Mouse (Mus musculus) MEL (cell line): ENCODE measurements around the gene Nr1d2. TPM values are rescaled to one million over a fixed set of nuclear protein-coding genes. Genes with fewer than 3 reads are reported as not detected.
"Not testable (repeated sequence)": the region's sequence is repeated elsewhere in the genome, so short reads cannot be mapped to it uniquely, and the experiment has no call there.

Experiments
- DNase-seq: peaks from one replicate; pipeline ENCODE4 v3.0.0; 2011; ENCODE audit warnings: low read depth, low spot score
- H3K27ac ChIP-seq: 2 replicates; pipeline ENCODE4 v1.5.1; 2012; ENCODE audit warnings: low read depth, mild to moderate bottlenecking, control low read depth, low read length, moderate library complexity; ENCODE audit not compliant: control insufficient read depth
- H3K27me3 ChIP-seq, 2 experiments: fragments of 150-350 bp in 1 of 2; sonication (generic) in 1 of 2; 2 replicates each; pipeline ENCODE4 v1.6.1; 2012; ENCODE audit warnings: low read length in 2 of 2, mild to moderate bottlenecking in 2 of 2, improper control_type of control experiment in 1 of 2, moderate library complexity in 1 of 2; ENCODE audit not compliant: insufficient read depth in 2 of 2, control insufficient read depth in 1 of 2
- H3K36me3 ChIP-seq, 2 experiments: 2 replicates each; pipeline ENCODE4 v1.6.1; 2012 to 2014; ENCODE audit warnings: low read length in 2 of 2, improper control_type of control experiment in 1 of 2, inconsistent platforms in 1 of 2, mild to moderate bottlenecking in 1 of 2; ENCODE audit not compliant: insufficient read depth in 2 of 2, control insufficient read depth in 1 of 2
- H3K4me1 ChIP-seq, 2 experiments: fragments of 150-350 bp in 1 of 2; sonication (generic) in 1 of 2; 2 replicates each; pipeline ENCODE4 v1.6.1; 2012; ENCODE audit warnings: low read length in 2 of 2, improper control_type of control experiment in 1 of 2, mild to moderate bottlenecking in 1 of 2; ENCODE audit not compliant: insufficient read depth in 2 of 2, control insufficient read depth in 1 of 2
- H3K4me3 ChIP-seq, 2 experiments: fragments of 150-350 bp in 1 of 2; sonication (generic) in 1 of 2; 2 replicates each; pipeline ENCODE4 v1.5.1; 2012; ENCODE audit warnings: low read depth in 2 of 2, low read length in 2 of 2, mild to moderate bottlenecking in 2 of 2, moderate library complexity in 2 of 2, control low read depth in 1 of 2, improper control_type of control experiment in 1 of 2; ENCODE audit not compliant: control insufficient read depth in 1 of 2, insufficient read depth in 1 of 2
- H3K79me2 ChIP-seq: 2 replicates; pipeline ENCODE4 v1.6.1; 2012; ENCODE audit warnings: mild to moderate bottlenecking, low read length, moderate library complexity; ENCODE audit not compliant: control insufficient read depth, poor library complexity, insufficient read depth
- H3K9ac ChIP-seq: 2 replicates; pipeline ENCODE4 v1.6.1; 2012; ENCODE audit warnings: low read depth, mild to moderate bottlenecking, control low read depth, low read length, moderate library complexity; ENCODE audit not compliant: control insufficient read depth, poor library complexity, severe bottlenecking
- H3K9me3 ChIP-seq: fragments of 150-350 bp; sonication (generic); replicated peaks from 2 replicates; pipeline ENCODE4 v1.6.1; 2012; ENCODE audit warnings: mild to moderate bottlenecking, low read length, improper control_type of control experiment, moderate library complexity; ENCODE audit not compliant: insufficient read depth
- BHLHE40 ChIP-seq: IDR thresholded peaks from 2 replicates; pipeline ENCODE4 v1.6.1; 2012; ENCODE audit warnings: low read depth, mild to moderate bottlenecking, inconsistent platforms, low read length, improper control_type of control experiment, borderline replicate concordance
- CHD1 ChIP-seq: IDR thresholded peaks from 2 replicates; pipeline ENCODE4 v1.6.1; 2012; ENCODE audit warnings: low read depth, mild to moderate bottlenecking, inconsistent platforms, low read length, improper control_type of control experiment
- CTCF ChIP-seq, 3 experiments: IDR thresholded peaks in 2 of 3; conservative IDR thresholded peaks in 1 of 3; 2 replicates each; pipeline ENCODE4 v1.5.1; 2011 to 2012; ENCODE audit warnings: low read length in 3 of 3, low read depth in 2 of 3, mild to moderate bottlenecking in 2 of 3, improper control_type of control experiment in 1 of 3, inconsistent platforms in 1 of 3, mixed read lengths in 1 of 3, moderate library complexity in 1 of 3; ENCODE audit not compliant: control insufficient read depth in 1 of 3, insufficient read depth in 1 of 3, poor library complexity in 1 of 3, severe bottlenecking in 1 of 3
- E2F4 ChIP-seq: IDR thresholded peaks from 2 replicates; pipeline ENCODE4 v1.6.1; 2011; ENCODE audit warnings: low read depth, low read length, improper control_type of control experiment, borderline replicate concordance
- ELF1 ChIP-seq: IDR thresholded peaks from 2 replicates; pipeline ENCODE4 v1.6.1; 2014; ENCODE audit warnings: low read depth, mild to moderate bottlenecking, inconsistent platforms, low read length, improper control_type of control experiment, moderate library complexity
- ETS1 ChIP-seq: IDR thresholded peaks from 2 replicates; pipeline ENCODE4 v1.6.1; 2012; ENCODE audit warnings: low read depth, mild to moderate bottlenecking, inconsistent platforms, low read length, improper control_type of control experiment, moderate library complexity
- JUND ChIP-seq: IDR thresholded peaks from 2 replicates; pipeline ENCODE4 v1.6.1; 2011; ENCODE audit warnings: low read depth, mild to moderate bottlenecking, improper control_type of control experiment, low read length
- MAFK ChIP-seq: IDR thresholded peaks from 2 replicates; pipeline ENCODE4 v1.6.1; 2011; ENCODE audit warnings: low read depth, mild to moderate bottlenecking, low read length, improper control_type of control experiment, borderline replicate concordance
- MAX ChIP-seq: IDR thresholded peaks from 2 replicates; pipeline ENCODE4 v1.6.1; 2011; ENCODE audit warnings: low read length, improper control_type of control experiment
- POLR2A ChIP-seq, 2 experiments: IDR thresholded peaks; 2 replicates each; pipeline ENCODE4 v1.6.1; 2011 to 2012; ENCODE audit warnings: low read length in 2 of 2, mild to moderate bottlenecking in 2 of 2, control low read depth in 1 of 2, improper control_type of control experiment in 1 of 2, low read depth in 1 of 2, moderate library complexity in 1 of 2; ENCODE audit not compliant: control insufficient read depth in 1 of 2, insufficient read depth in 1 of 2, poor library complexity in 1 of 2
- POLR2AphosphoS5 ChIP-seq: IDR thresholded peaks from 2 replicates; pipeline ENCODE4 v1.6.1; 2012; ENCODE audit warnings: low read depth, borderline replicate concordance, mild to moderate bottlenecking, inconsistent platforms, low read length, moderate library complexity, mixed read lengths
- RAD21 ChIP-seq: IDR thresholded peaks from 2 replicates; pipeline ENCODE4 v1.6.1; 2011; ENCODE audit warnings: mild to moderate bottlenecking, low read depth, low read length, improper control_type of control experiment
- RCOR1 ChIP-seq: IDR thresholded peaks from 2 replicates; pipeline ENCODE4 v1.6.1; 2012; ENCODE audit warnings: low read depth, mild to moderate bottlenecking, inconsistent platforms, low read length, improper control_type of control experiment
- SMC3 ChIP-seq: IDR thresholded peaks from 2 replicates; pipeline ENCODE4 v1.6.1; 2011; ENCODE audit warnings: low read depth, low read length, improper control_type of control experiment
- TBP ChIP-seq: IDR thresholded peaks from 2 replicates; pipeline ENCODE4 v1.8.0; 2011; ENCODE audit warnings: low read depth, low read length, improper control_type of control experiment
- TCF12 ChIP-seq: IDR thresholded peaks from 2 replicates; pipeline ENCODE4 v1.6.1; 2014; ENCODE audit warnings: low read depth, mild to moderate bottlenecking, inconsistent platforms, low read length, improper control_type of control experiment, moderate library complexity
- ZC3H11A ChIP-seq: IDR thresholded peaks from 2 replicates; pipeline ENCODE4 v1.6.1; 2012; ENCODE audit warnings: low read depth, mild to moderate bottlenecking, inconsistent platforms, low read length, improper control_type of control experiment
- ZKSCAN1 ChIP-seq: IDR thresholded peaks from 2 replicates; pipeline ENCODE4 v1.6.1; 2012; ENCODE audit warnings: low read depth, mild to moderate bottlenecking, inconsistent platforms, low read length, improper control_type of control experiment, moderate library complexity
- ZNF384 ChIP-seq: IDR thresholded peaks from 2 replicates; pipeline ENCODE4 v1.6.1; 2012; ENCODE audit warnings: low read depth, mild to moderate bottlenecking, inconsistent platforms, low read length, improper control_type of control experiment
- polyA plus RNA-seq, 2 experiments: library from polyadenylated mRNA; stranded (reverse) in 1 of 2; unstranded in 1 of 2; fragments of >175 nt in 1 of 2; fragments of >200 nt in 1 of 2; gene quantifications; 2 replicates each; pipeline versions ENCODE4 v1.2.1 to v1.2.4; 2012; ENCODE audit warnings: low replicate concordance in 2 of 2, low read depth in 1 of 2; ENCODE audit not compliant: insufficient read length in 2 of 2, insufficient read depth in 1 of 2, missing spikeins in 1 of 2
- total RNA-seq: library from RNA; depleted of rRNA; stranded (reverse); fragments of 300-350 nt; gene quantifications from 2 replicates; pipeline ENCODE4 v1.2.3, GENCODE M21; 2012

The Nr1d2 gene
- total and polyA plus RNA-seq, 3 experiments: 4.9 to 6.1 TPM; not detected in 1

DNA sequence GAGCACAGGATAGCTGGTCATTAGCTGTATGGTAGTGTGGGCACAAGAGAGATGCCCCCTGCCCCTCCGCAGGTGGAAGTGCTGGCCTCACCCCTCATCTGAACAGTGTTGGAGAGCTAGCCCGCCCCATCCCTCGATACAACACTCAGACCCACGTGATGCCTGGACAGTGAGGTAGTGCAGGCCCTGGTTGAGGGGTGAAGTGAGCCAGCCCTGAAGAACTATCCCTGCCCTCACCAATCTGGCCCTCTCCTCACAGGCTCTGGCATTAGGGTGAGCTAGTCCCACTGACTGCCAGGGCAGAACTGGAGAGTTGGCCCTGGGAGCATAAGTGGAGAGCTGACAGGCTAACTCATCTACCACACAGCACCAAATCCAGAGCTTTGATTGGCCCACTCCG lies 37.5 kb downstream of the Nr1d2 start:
- no peak for TF ChIP-seq RCOR1
- TF ChIP-seq MAFK: no peak
- TF ChIP-seq POLR2AphosphoS5: no peak
- TF ChIP-seq ELF1: no peak
- TF ChIP-seq ETS1: no peak
- TF ChIP-seq CHD1: no peak
- TF ChIP-seq TBP: no peak
- TF ChIP-seq POLR2A (IDR thresholded peaks at IDR 0.05; ENCODE audit: control insufficient read depth in 1 of 2, insufficient read depth in 1 of 2, low read depth in 1 of 2, low read length in 2 of 2, poor library complexity in 1 of 2): no peak
- no peak for TF ChIP-seq BHLHE40
- no peak for TF ChIP-seq MAX
- no peak for TF ChIP-seq CTCF (IDR thresholded peaks at IDR 0.05 in 2 of 3, conservative IDR thresholded peaks at IDR 0.05 in 1 of 3; ENCODE audit: control insufficient read depth in 1 of 3, insufficient read depth in 1 of 3, low read depth in 2 of 3, low read length in 3 of 3, poor library complexity in 1 of 3, severe bottlenecking in 1 of 3)
- no peak for TF ChIP-seq TCF12
- TF ChIP-seq E2F4: no peak
- no peak for TF ChIP-seq JUND
- Histone ChIP-seq H3K27ac (no peak overlapping the region), H3K4me3 (no peak overlapping the region)

DNA sequence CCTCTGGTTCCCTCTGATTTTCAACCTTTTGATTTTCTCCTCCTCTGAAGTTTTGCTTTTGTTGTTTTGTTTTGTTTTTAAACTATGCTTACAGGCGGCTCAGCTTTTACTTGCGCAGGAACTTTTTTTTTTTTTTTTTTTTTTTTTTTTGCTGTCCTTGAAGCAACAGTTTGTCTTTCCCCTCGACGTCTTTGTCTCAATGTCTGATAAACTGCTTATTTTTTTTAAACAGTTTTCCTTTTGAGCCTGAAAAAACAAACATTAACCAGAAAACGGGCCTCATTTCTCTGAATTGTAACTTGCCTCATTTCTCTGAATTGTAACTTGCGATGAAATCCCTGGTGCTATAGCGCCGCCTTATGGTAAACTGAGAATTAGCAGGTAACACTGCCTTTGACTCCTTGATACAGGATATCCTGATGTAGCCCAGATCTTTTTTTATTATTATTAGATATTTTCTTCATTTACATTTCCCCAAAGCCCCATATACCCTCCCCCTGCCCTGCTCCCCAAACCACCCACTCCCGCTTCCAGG lies 52.0 kb downstream of the Nr1d2 start:
- no peak overlapping the region for H3K9ac ChIP-seq
- no peak overlapping the region for H3K27ac ChIP-seq
- H3K36me3 ChIP-seq: no peaks in the 10 kb centered on the region
- no peaks in the 10 kb centered on the region for H3K4me1 ChIP-seq
- H3K4me3 ChIP-seq: no peak overlapping the region
- no peaks in the 10 kb centered on the region for H3K79me2 ChIP-seq
- H3K27me3 ChIP-seq: no peaks in the 10 kb centered on the region
- no peaks in the 10 kb centered on the region for H3K9me3 ChIP-seq
- TF ChIP-seq ZNF384 (peak; percentile 78), SMC3 (peak; percentile 70), ZC3H11A (peak; percentile 59), CTCF (IDR thresholded peaks at IDR 0.05 in 2 of 3, conservative IDR thresholded peaks at IDR 0.05 in 1 of 3; ENCODE audit: control insufficient read depth in 1 of 3, insufficient read depth in 1 of 3, low read depth in 2 of 3, low read length in 3 of 3, poor library complexity in 1 of 3, severe bottlenecking in 1 of 3) (peak; percentile 52 to 77 (median 77)), ZKSCAN1 (no peak), BHLHE40 (no peak), RAD21 (peak; percentile 77)
- TF ChIP-seq, all 39 proteins: peak for 5
- DNase-seq: peak; percentile 76

More for the DNA sequence above, 37.5 kb downstream of the Nr1d2 start:
- Histone ChIP-seq H3K4me1 (no peaks in the 10 kb centered on the region), H3K9me3 (no peaks in the 10 kb centered on the region), H3K36me3 (no peaks in the 10 kb centered on the region), H3K79me2 (no peaks in the 10 kb centered on the region), H3K27me3 (no peaks in the 10 kb centered on the region), H3K9ac (no peak overlapping the region)
- no peak for DNase-seq

DNA sequence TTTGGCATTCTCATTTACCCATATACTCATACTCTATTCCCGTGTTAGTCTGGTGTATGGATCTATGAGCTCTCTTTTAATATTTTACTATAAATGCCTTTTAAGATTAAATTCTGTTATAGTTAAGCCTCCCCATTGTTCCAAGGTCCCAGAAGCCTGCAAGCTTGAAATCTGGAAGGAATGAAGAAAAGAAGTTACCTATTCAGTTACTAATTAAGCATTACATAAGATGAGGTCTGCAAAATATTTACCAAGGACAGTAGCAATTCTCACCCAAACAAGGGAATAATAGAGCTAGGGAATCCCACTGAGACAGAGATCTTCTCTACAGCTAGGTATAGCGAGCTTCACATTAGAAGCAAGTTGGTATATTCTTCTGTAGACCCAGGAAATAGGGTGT lies 61.4 kb downstream of the Nr1d2 start:
- not testable (repeated sequence) for H3K9ac ChIP-seq, H3K27me3 ChIP-seq, H3K27ac ChIP-seq, H3K9me3 ChIP-seq, H3K4me3 ChIP-seq, H3K4me1 ChIP-seq, H3K79me2 ChIP-seq, H3K36me3 ChIP-seq, DNase-seq
